Mouse (Mus musculus) CD4-positive helper T cell, adult 2 months (primary cell): Measurements from ENCODE around the gene Ror2.

Experiments
- DNase-seq: peaks from one replicate; pipeline ENCODE4 v3.0.0-alpha.2; 2012; ENCODE audit warnings: low read depth, missing footprints, low spot score

The Ror2 gene

GRCm38 (mm10) chr13:53233826-53234786 is 51.8 kb downstream of the Ror2 start:
- DNase-seq = no peak

- DNase-seq = no peak
Measured at GRCm38 (mm10) chr13:53233381-53233780, 52.5 kb downstream of the Ror2 start.

- DNase-seq = no peak
Measured at GRCm38 (mm10) chr13:53232419-53232818, 53.5 kb downstream of the Ror2 start.

- DNase-seq = no peak
Measured at GRCm38 (mm10) chr13:53230446-53231161, 55.3 kb downstream of the Ror2 start.

- no peak for DNase-seq
Measured at GRCm38 (mm10) chr13:53227019-53227418, 58.9 kb downstream of the Ror2 start.

GRCm38 (mm10) chr13:53226461-53226860 is 59.5 kb downstream of the Ror2 start:
- no peak for DNase-seq

GRCm38 (mm10) chr13:53225925-53226324 is 60.0 kb downstream of the Ror2 start:
- DNase-seq = no peak

GRCm38 (mm10) chr13:53221176-53221575 is 64.7 kb downstream of the Ror2 start:
- no peak for DNase-seq

- DNase-seq = no peak
Measured at GRCm38 (mm10) chr13:53219889-53220288, 66.0 kb downstream of the Ror2 start.

- no peak for DNase-seq
Measured at GRCm38 (mm10) chr13:53219391-53219790, 66.5 kb downstream of the Ror2 start.

GRCm38 (mm10) chr13:53217396-53217975 is 68.4 kb downstream of the Ror2 start:
- no peak for DNase-seq

GRCm38 (mm10) chr13:53211971-53212733 is 73.8 kb downstream of the Ror2 start:
- no peak for DNase-seq

GRCm38 (mm10) chr13:53208556-53208955 is 77.4 kb downstream of the Ror2 start:
- DNase-seq = no peak

GRCm38 (mm10) chr13:53205128-53205911 is 80.6 kb downstream of the Ror2 start:
- DNase-seq = no peak

GRCm38 (mm10) chr13:53202439-53202830 is 83.5 kb downstream of the Ror2 start:
- DNase-seq = no peak

- DNase-seq = no peak
Measured at GRCm38 (mm10) chr13:53201628-53202438, 84.1 kb downstream of the Ror2 start.

GRCm38 (mm10) chr13:53200121-53200520 is 85.8 kb downstream of the Ror2 start:
- DNase-seq = no peak

- no peak for DNase-seq
Measured at GRCm38 (mm10) chr13:53199262-53199661, 86.7 kb downstream of the Ror2 start.

- no peak for DNase-seq
Measured at GRCm38 (mm10) chr13:53196690-53197089, 89.2 kb downstream of the Ror2 start.
